Mouse (Mus musculus) lung, postnatal 36 days (tissue): Measurements from ENCODE around the gene Grip2.
A peak's percentile ranks its signal among the peaks of the same experiment; 100 is the strongest.

Experiments used
- DNase-seq: peaks from one replicate; pipeline ENCODE4 v3.0.0; 2022; ENCODE audit warnings: mixed read lengths

Grip2 gene

GRCm38 (mm10) chr6:91827016-91827570 is at the start of gene Grip2:
TSS of gene Grip2 (minus strand) at chr6:91827250.
- no peak for DNase-seq

DNA sequence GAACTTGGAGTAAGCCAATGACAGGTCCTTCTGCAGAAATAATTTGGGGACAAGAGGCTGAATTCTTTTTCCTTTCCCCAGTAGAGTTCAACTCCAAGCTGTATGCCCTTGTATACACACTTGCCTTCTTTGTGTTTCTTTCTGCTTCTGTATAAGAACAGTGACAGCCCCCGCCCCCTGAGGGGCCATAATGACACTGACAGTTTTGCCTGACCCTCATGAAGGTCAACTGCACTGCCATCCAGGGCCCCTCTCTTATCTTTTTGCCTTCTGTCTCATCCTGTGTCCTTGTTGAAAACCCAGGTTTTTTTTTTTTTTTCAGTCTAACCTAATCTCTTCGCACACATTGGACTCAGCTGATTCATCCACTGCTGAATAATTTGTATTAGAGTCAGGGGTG is 45.7 kb upstream of the Grip2 start:
- DNase-seq = no peak

DNA sequence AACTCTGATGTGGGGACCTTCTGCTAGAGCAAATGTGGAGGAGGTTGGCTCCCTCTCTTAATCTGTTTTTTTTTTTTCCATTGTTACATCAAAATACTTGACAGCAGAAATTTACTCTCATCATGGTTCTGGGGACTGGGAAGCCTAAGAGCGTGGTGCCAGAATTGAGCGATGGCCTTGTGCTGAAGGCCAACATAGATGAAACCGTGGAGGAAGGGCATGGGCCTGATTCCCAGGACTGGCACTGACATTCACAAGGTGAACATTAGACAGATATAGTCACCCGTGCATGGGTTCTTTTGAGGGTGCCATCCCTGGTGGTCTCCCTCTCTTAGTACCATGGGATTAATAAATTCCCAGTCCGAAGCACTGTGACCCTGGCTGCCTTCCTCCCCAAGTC is 41.0 kb upstream of the Grip2 start:
- DNase-seq = no peak

- no peak for DNase-seq
Observed at GRCm38 (mm10) chr6:91865601-91866000, 38.6 kb upstream of the Grip2 start.

DNA sequence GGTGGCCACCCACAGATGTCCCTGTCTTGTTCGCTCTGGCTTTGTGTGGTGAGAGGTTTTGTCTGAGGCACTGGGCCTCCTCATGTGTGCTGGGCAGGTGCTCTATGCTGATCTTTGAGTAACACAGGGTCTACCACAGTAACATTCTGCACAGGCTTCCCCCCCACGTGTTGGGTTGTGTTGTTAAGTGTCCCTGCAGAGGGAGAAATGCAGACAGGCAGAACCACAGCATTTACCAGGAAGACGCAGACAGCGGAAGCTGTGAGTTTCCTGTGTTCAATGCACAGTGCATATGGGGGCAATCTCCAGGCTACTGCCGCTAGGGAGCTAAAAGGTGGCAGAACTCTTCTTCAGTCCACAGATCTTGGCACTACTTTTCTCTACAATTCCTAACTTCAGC is 37.5 kb upstream of the Grip2 start:
- DNase-seq = no peak

GRCm38 (mm10) chr6:91862848-91863247 is 35.8 kb upstream of the Grip2 start:
- no peak for DNase-seq

DNA sequence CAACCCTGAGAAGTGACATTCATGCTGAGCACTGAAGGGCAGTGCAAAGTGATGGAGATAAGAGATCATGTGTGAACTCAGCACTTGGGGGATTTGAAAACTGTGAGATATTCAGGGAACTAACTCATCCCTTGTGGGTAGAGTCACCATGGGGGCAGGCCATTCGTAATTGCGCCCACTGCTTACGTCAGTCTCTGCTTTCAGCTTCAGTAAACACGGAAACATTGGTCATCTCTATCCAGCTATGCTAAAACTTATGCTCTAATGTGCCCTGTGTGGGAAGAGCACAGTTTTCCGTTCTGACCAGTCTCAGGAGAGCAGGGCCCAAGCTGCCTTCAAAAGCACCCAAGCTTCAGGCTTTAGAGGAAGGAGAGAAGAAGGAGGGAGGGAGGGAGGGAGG is 31.3 kb upstream of the Grip2 start:
- no peak for DNase-seq

DNA sequence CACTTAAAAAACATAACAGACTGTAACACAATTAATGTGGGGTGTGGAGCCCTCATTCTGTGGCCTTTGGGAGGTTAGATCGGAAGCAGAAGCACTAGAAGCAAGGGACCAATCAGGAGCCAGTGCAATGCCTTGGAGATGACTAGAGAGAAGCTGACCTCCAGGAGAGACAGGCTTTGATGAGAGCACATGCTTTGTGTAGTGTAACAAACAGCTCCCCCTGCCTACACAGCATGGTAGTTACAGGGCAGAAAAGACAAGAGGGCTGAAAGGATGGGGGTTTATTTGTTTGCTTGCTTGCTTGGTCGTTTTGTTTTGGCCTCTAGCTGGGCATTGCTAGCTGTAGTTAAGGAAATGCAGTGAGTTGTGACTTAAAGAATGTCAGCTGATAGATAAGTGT is 25.5 kb upstream of the Grip2 start:
- peak; percentile 37 for DNase-seq

- DNase-seq = no peak
Observed at GRCm38 (mm10) chr6:91843628-91844153, 16.6 kb upstream of the Grip2 start.

- no peak for DNase-seq
Observed at GRCm38 (mm10) chr6:91842897-91843627, 16.0 kb upstream of the Grip2 start.

DNA sequence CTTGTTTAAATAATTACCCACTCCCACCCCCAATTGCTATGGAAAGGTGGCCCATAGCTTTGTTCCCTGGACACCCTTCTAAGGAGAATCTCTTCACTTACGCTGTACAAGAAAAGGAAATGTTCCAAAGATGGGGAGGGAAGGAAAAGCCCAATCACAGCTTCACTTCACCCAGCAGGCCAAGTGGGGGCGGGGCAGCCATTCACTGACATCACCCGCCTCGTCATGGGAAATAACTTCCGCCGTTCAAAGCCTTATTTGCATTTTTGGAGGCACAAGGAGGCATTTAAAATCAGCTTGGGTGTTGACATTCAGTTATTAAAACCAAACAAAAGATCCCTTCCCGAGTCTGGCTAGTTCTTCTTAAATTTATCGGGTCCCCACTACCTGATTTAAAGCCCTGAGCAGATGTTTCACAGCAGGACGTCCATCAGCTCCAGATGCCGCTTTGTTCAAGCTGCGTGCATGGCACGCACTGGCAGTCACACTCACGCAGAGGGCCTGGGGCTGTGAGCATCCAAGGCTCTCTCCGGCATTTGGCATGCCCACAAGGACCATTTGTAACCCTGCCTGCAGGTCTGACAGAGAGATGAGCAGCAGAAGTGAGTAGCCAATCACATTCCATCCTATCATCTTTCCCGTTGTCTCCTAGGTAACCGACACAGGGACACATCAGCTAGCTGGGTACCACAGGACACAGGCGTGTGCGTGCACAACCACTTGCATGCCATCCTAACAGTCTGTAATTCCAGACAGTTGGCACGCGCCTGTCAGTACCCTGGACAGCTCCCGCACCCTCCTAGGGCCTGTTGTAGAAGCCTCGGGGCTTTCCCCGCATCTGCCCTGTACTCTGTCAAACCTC is 12.2 kb upstream of the Grip2 start:
- DNase-seq = peak; percentile 60

- DNase-seq = no peak
Observed at GRCm38 (mm10) chr6:91832863-91833440, 5.9 kb upstream of the Grip2 start.

- DNase-seq = no peak
Observed at GRCm38 (mm10) chr6:91827926-91828325, 876 bp upstream of the Grip2 start.

DNA sequence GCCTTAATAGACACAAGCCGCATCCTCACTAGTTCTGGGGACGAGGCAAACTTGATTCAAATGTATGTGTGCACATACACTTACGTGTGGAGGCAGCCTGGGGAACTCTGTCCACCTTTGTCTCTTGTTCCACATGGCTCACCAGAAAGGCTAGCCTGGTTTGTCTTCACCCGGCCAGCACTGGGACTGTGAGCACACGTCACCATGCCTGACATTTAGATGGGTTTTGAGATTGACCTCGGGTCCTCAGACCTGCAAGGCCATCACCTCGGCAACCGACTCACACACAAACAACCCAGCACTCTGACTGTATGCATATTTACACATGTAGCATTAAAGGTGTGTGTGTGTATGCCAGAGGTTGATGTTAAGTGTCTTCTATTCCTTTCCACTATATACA is 8.8 kb downstream of the Grip2 start:
- no peak for DNase-seq

GRCm38 (mm10) chr6:91815976-91816375 is 11.1 kb downstream of the Grip2 start:
- DNase-seq = no peak

- no peak for DNase-seq
Observed at GRCm38 (mm10) chr6:91813611-91814010, 13.4 kb downstream of the Grip2 start.

- no peak for DNase-seq
Observed at GRCm38 (mm10) chr6:91810007-91810406, 17.0 kb downstream of the Grip2 start.

DNA sequence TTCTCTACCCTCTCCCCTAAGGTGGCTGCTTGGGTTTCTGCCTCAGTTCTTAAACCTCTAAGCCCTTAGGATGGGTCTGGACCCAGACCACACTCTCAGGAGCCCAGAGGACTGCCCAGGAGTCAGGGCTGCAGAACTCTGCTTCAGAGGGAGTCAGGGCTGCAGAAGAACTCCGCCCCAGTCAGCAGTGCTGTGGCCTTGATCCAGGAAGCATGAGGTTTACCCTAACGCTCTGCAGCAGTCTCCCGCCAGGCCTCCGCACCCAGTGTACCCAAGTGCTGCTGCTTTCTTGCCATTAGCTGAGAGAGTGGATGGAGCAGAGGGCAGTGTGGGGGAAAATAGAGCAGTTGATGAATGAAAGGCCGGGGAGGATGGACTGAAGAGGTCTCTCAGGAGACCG is 19.0 kb downstream of the Grip2 start:
- DNase-seq = no peak

DNA sequence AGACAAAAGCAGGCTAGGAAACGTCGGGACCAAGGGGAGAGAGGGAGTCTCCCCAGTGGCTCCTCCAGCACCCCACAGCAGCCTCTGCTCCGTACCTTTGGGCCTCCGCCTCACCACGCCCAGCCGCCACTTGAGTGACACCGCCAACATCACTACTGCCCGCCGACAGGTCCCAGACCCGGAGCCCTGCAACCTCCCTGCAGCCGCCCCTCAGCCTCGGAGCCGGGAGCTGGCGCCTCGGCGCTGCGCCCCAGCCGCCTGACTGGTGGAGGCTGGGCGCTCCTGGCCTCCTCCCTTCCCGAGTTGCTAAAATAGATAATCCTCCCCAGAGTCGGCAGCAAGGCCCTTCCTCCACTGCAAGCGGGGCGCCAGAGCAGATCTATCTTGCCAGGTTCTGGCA is 19.9 kb downstream of the Grip2 start:
- no peak for DNase-seq

- DNase-seq = no peak
Observed at GRCm38 (mm10) chr6:91804177-91804576, 22.9 kb downstream of the Grip2 start.

GRCm38 (mm10) chr6:91798496-91798895 is 28.6 kb downstream of the Grip2 start:
- DNase-seq = peak; percentile 20

GRCm38 (mm10) chr6:91796736-91797135 is 30.3 kb downstream of the Grip2 start:
- no peak for DNase-seq

GRCm38 (mm10) chr6:91796064-91796463 is 31.0 kb downstream of the Grip2 start:
- no peak for DNase-seq
